Mouse (Mus musculus) cortical plate, adult 2 months (tissue): ENCODE data around the gene Gm10134.
"Not testable (repeated sequence)": the region's sequence is repeated elsewhere in the genome, so short reads cannot be mapped to it uniquely, and the experiment has no call there.

Experiments used
- CTCF ChIP-seq: fragments of 200-500 bp; IDR thresholded peaks from 2 replicates; pipeline ENCODE4 v1.5.1; 2011; ENCODE audit warnings: mild to moderate bottlenecking, control low read depth, low read length; ENCODE audit not compliant: insufficient read depth; ENCODE audit errors: extremely low read depth
- POLR2A ChIP-seq: fragments of 200-500 bp; IDR thresholded peaks from 2 replicates; pipeline ENCODE4 v1.6.1; 2011; ENCODE audit warnings: mild to moderate bottlenecking, low read length, control low read depth; ENCODE audit not compliant: insufficient read depth; ENCODE audit errors: extremely low read depth

- TF ChIP-seq CTCF, POLR2A: not testable (repeated sequence)
Observed at GRCm38 (mm10) chr2:28477993-28478392, 27.9 kb upstream of the Gm10134 start.
